Mouse (Mus musculus) limb, embryonic 11.5 days (tissue): Measurements from ENCODE around the gene Dnmbp. TPM values are rescaled to one million over a fixed set of nuclear protein-coding genes. Genes with fewer than 3 reads are reported as not detected.

Experiments
- ATAC-seq: fragments of 200-750 bp; cut with Nextera tagmentation; 2 replicates; pipeline ENCODE4 v1.8.0; 2017; ENCODE audit warnings: low read depth; ENCODE audit not compliant: insufficient number of reproducible peaks, low FRiP score, low TSS enrichment
- DNase-seq: peaks from one replicate; pipeline ENCODE4 v3.0.0-alpha.2; 2015; ENCODE audit warnings: low spot score
- H3K27ac ChIP-seq: fragments of 300-500 bp; sonication (generic); replicated peaks from 2 replicates; pipeline ENCODE4 v1.5.1; 2014; ENCODE audit warnings: low read depth, mild to moderate bottlenecking, low read length
- H3K27me3 ChIP-seq: fragments of 300-500 bp; sonication (generic); 2 replicates; pipeline ENCODE4 v1.6.1; 2014; ENCODE audit warnings: mild to moderate bottlenecking, low read length, mixed read lengths; ENCODE audit not compliant: control insufficient read depth, insufficient read depth
- H3K36me3 ChIP-seq: fragments of 300-500 bp; sonication (generic); 2 replicates; pipeline ENCODE4 v1.6.1; 2014; ENCODE audit warnings: mild to moderate bottlenecking, low read length, moderate library complexity, mixed read lengths; ENCODE audit not compliant: control insufficient read depth, insufficient read depth
- H3K4me1 ChIP-seq: fragments of 300-500 bp; sonication (generic); 2 replicates; pipeline ENCODE4 v1.6.1; 2014; ENCODE audit warnings: low read length, mixed read lengths; ENCODE audit not compliant: control insufficient read depth, insufficient read depth
- H3K4me2 ChIP-seq: fragments of 300-500 bp; sonication (generic); 2 replicates; pipeline ENCODE4 v1.6.1; 2014; ENCODE audit warnings: low read depth, mild to moderate bottlenecking, moderate library complexity; ENCODE audit not compliant: severe bottlenecking
- H3K4me3 ChIP-seq: fragments of 300-500 bp; sonication (generic); 2 replicates; pipeline ENCODE4 v1.5.1; 2014; ENCODE audit warnings: low read depth, low read length
- H3K9ac ChIP-seq: fragments of 300-500 bp; sonication (generic); 2 replicates; pipeline ENCODE4 v1.6.1; 2014; ENCODE audit warnings: mild to moderate bottlenecking, low read length
- H3K9me3 ChIP-seq: fragments of 300-500 bp; sonication (generic); 2 replicates; pipeline ENCODE4 v1.6.1; 2016; ENCODE audit warnings: low read length; ENCODE audit not compliant: control insufficient read depth
- WGBS: fragments of 180-500 bp; shearing (Covaris S2); extraction: QIAGEN DNeasy Blood & Tissue Kit; methylation state at CpG from one replicate; pipeline ENCODE4 v1.1.7; 2014; 5-methylcytosine and 5-hydroxymethylcytosine counted together
- polyA plus RNA-seq: library from polyadenylated mRNA; unstranded; fragments of >200 nt; fragmentation: Nextera tagmentation; extraction: Ambion mirVana; gene quantifications from 2 replicates; pipeline ENCODE4 v1.2.1, GENCODE M21; 2014

Gene Dnmbp
- polyA plus RNA-seq, 1 experiment from 2014 or later: 25.1 TPM

DNA sequence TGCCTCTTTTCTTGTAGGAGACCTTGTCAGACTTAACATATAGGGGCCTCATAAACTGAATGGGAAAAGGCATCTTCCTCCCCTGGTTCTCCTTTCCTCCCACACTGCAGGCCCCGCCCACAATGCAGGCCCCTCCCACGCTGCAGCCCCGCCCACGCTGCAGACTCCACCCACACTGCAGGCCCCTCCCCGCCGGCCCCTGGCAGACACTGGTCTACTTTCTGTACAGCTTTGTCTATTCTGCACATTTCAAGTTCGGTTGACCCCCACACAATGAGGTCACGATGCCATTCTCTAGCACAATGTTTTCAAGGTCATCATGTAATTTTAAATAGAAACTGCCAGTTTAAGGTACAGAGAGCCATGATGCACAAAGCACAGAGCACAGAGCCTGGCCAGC, 15.6 kb downstream of the Dnmbp start:
- Histone ChIP-seq H3K4me3 (no peak overlapping the region), H3K4me2 (no peak overlapping the region), H3K9me3 (no peaks in the 10 kb centered on the region), H3K27me3 (no peaks in the 10 kb centered on the region), H3K4me1 (peaks cover 11% of the 10 kb centered on the region), H3K9ac (no peak overlapping the region), H3K36me3 (no peaks in the 10 kb centered on the region), H3K27ac (no peak overlapping the region)
- 61% methylated on average over 8 of the region's 8 CpGs for WGBS
- DNase-seq: no peak
- ATAC-seq: no peak

DNA sequence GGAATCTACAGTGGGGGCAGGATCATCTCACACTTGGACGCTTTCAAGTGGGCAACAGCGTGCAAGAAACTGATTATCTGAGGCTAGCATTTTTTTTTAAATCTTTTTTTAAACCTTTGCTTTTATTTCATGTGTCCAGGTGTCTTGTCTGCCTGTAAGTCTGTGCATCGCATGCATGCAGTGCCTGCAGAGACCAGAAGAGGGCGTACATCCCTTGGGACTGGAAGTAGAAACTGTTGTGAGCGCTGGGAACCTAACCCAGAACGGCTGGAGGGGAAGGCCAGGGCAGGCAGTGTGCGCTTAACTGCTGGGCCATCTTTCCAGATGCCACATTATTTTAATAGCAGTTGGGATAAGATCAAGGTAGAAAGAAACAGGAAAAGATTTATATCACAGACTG, 17.0 kb downstream of the Dnmbp start:
- H3K36me3 ChIP-seq: no peaks in the 10 kb centered on the region
- 93% methylated on average over 7 of the region's 7 CpGs for WGBS
- DNase-seq: no peak
- H3K27ac ChIP-seq: no peak overlapping the region
- no peaks in the 10 kb centered on the region for H3K27me3 ChIP-seq
- H3K9me3 ChIP-seq: no peaks in the 10 kb centered on the region
- ATAC-seq: no peak
- H3K4me2 ChIP-seq: no peak overlapping the region
- no peak overlapping the region for H3K9ac ChIP-seq
- peaks cover 11% of the 10 kb centered on the region for H3K4me1 ChIP-seq
- no peak overlapping the region for H3K4me3 ChIP-seq

DNA sequence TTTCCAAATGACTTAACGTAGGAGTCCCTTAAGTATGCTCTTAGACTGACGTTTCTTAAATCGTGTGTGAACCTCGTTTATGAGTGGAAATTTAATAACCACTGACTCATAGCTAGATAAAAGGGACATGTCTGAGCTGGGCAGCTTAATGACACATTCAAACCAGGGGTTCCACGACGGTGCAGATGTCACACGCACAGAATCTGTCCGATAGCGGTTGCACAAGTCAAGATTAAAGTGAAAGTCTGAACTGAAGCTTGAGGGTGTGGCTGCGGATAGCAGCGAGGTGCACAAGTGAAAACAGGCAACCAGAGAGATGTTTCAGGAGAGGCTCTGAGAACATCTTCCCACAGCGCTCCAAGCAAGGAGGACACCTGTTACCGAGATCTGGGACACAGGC, 18.6 kb downstream of the Dnmbp start:
- WGBS: 52% methylated on average over 13 of the region's 13 CpGs
- no peak for DNase-seq

DNA sequence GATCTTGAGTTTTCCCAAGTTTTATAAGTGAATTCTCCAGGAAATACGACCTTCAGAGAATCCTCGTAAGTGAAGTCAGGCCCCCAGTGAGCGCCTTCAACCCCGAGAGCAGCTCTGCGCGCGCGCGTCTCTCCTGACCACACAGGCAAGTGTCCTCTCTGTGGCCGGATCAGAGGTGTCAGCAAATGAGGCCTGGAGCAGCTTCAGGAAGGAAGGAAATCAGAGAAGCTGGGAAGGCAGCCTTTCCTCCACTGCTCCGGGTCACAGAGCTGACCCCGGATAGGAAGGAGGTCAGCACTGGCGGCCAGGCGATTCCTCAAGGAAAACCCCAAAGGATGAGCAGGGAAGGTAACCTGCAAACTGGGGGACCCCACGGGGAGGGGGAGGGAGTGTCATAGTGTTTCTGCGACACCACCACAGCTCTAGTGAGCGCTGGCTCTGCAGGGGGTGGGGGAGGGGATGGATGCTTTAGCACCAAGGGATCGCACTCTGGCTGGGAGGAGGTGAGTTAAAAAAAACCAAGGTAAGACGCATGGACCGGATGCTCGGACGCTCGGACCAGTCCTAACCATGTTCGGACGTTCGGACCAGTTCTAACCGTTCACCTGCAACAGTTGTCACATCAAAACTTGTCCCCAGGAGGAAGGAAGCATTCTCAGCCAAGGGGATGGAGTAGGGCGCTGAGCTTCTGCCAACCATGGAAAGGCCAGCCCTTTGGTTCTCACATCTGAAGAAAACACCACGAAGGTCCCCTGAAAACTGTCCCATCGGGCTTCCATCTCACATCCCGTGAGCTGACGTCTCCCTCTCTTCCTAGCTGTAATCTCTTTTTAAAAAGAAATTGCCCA, 19.3 kb downstream of the Dnmbp start:
- Histone ChIP-seq H3K4me3 (no peak overlapping the region), H3K27me3 (no peaks in the 10 kb centered on the region), H3K36me3 (no peaks in the 10 kb centered on the region), H3K9me3 (no peaks in the 10 kb centered on the region), H3K4me2 (peak overlapping the region; percentile 33), H3K27ac (no peak overlapping the region), H3K9ac (no peak overlapping the region; the same call in 1 of the 2 replicates), H3K4me1 (peaks cover 8% of the 10 kb centered on the region)
- no peak for DNase-seq
- no peak for ATAC-seq
- 11% methylated on average over 32 of the region's 32 CpGs for WGBS

More for the DNA sequence above, 18.6 kb downstream of the Dnmbp start:
- Histone ChIP-seq H3K27me3 (no peaks in the 10 kb centered on the region), H3K36me3 (no peaks in the 10 kb centered on the region), H3K27ac (no peak overlapping the region), H3K9ac (no peak overlapping the region), H3K9me3 (no peaks in the 10 kb centered on the region), H3K4me2 (no peak overlapping the region), H3K4me1 (peaks cover 8% of the 10 kb centered on the region), H3K4me3 (no peak overlapping the region)
- no peak for ATAC-seq

DNA sequence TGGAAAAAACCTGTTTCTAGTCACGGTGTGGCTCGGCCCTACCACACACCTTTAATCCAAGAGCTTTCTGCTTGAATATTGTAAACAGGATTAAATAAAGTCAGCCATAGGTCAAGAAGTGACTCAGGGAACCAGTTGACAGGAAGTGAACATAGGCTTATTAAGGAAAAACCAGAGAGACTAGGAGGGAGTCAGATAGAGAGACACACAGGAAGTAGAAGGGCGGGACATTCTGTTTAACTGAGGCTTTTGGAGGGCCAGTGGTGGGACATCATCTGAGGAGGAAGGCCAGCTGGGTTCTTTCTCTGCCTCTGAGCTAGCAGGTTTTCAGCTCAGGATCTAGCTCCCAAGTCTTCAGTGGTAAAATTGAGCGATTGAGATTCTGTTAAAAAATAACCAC, 20.1 kb downstream of the Dnmbp start:
- H3K27me3 ChIP-seq: no peaks in the 10 kb centered on the region
- WGBS: 88% methylated on average over 4 of the region's 4 CpGs
- H3K27ac ChIP-seq: no peak overlapping the region
- H3K9ac ChIP-seq: no peak overlapping the region
- H3K4me2 ChIP-seq: no peak overlapping the region
- H3K36me3 ChIP-seq: no peaks in the 10 kb centered on the region
- H3K4me3 ChIP-seq: no peak overlapping the region
- peaks cover 8% of the 10 kb centered on the region for H3K4me1 ChIP-seq
- no peak for DNase-seq
- H3K9me3 ChIP-seq: no peaks in the 10 kb centered on the region
- no peak for ATAC-seq

DNA sequence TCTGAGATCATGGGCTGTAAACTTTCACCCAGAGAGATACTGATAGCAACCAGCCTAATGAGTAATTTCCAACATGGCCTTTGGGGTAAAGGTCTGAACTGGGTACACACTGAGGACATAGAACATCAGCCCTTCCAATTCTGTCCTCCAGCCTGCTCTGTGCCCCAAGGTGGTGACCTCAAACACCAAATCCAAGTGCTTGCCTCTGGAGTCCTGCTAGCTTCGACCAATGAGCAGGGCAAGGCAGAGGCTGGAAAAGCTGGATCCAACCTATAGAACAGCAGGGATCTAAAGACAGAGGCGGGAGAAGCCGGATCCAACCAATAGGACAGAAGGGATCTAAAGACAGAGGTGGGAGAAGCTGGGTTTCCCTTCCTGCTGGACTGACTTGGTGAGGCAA, 21.2 kb downstream of the Dnmbp start:
- Histone ChIP-seq H3K4me2 (no peak overlapping the region), H3K9ac (no peak overlapping the region), H3K9me3 (no peaks in the 10 kb centered on the region), H3K4me1 (peaks cover 8% of the 10 kb centered on the region), H3K36me3 (no peaks in the 10 kb centered on the region), H3K27ac (no peak overlapping the region), H3K27me3 (no peaks in the 10 kb centered on the region), H3K4me3 (no peak overlapping the region)
- no peak for DNase-seq
- ATAC-seq: no peak
- 80% methylated on average over 3 of the region's 3 CpGs for WGBS

DNA sequence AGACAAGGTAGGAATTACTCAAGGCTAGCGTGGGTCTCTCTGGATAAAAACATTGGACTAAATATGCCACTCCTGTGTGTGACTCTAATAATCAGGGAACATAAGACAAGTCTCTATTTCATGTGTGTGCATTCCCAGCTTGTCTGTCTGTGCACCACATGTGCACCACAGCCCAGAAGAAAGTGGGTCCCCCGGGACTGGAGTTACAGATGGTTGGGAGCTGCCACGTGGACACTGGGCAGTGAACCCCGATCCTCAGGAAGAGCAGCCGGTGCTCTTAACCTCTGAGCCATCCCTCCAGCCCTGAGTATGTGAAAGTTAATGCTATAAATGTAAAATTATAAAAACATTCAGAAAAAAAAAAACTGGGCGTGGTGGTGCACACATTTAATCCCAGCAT, 22.2 kb downstream of the Dnmbp start:
- Histone ChIP-seq H3K9ac (no peak overlapping the region), H3K9me3 (no peaks in the 10 kb centered on the region), H3K27me3 (no peaks in the 10 kb centered on the region), H3K4me3 (no peak overlapping the region), H3K4me2 (no peak overlapping the region), H3K36me3 (no peaks in the 10 kb centered on the region), H3K4me1 (peaks cover 8% of the 10 kb centered on the region), H3K27ac (no peak overlapping the region)
- WGBS: 83% methylated on average over 6 of the region's 6 CpGs
- DNase-seq: no peak
- ATAC-seq: no peak

DNA sequence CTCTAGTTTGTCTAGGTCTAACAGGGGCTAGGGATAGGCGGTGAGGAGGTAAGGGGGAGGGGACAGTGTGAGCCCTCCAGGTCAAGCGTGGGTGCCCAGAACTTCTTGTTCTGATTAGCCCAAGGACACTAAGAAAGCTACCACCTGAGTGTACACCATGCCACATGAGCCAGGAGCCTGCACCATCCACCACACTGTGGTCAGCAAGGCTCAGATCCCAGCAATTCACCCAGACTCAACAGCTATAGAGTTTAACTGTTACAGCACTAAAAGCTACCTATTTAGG, 22.6 kb downstream of the Dnmbp start:
- H3K27me3 ChIP-seq: no peaks in the 10 kb centered on the region
- no peak overlapping the region for H3K9ac ChIP-seq
- no peak overlapping the region for H3K4me3 ChIP-seq
- peaks cover 8% of the 10 kb centered on the region for H3K4me1 ChIP-seq
- DNase-seq: no peak
- H3K36me3 ChIP-seq: no peaks in the 10 kb centered on the region
- 60% methylated on average over 2 of the region's 2 CpGs for WGBS
- H3K27ac ChIP-seq: no peak overlapping the region
- no peak overlapping the region for H3K4me2 ChIP-seq
- no peak for ATAC-seq
- no peaks in the 10 kb centered on the region for H3K9me3 ChIP-seq
